Mouse (Mus musculus) embryonic fibroblast, embryonic 13.5 days (primary cell): ENCODE data around the gene Zmat3.

ENCODE experiments used
- CTCF ChIP-seq: IDR thresholded peaks from 2 replicates; pipeline ENCODE4 v1.5.1; 2011; ENCODE audit warnings: mild to moderate bottlenecking, control low read depth, low read length, moderate library complexity, borderline replicate concordance; ENCODE audit not compliant: insufficient read depth
- POLR2A ChIP-seq: IDR thresholded peaks from 2 replicates; pipeline ENCODE4 v1.6.1; 2011; ENCODE audit warnings: low read depth, mild to moderate bottlenecking, control low read depth, low read length, moderate library complexity

- TF ChIP-seq POLR2A (no peak), CTCF (no peak)
Measured at GRCm38 (mm10) chr3:32333456-32334086, 32.2 kb downstream of the Zmat3 start.
